Mouse (Mus musculus) C2C12 (cell line): Measurements from ENCODE around the gene Gmds. TPM values are rescaled to one million over a fixed set of nuclear protein-coding genes. Genes with fewer than 3 reads are reported as not detected.

ENCODE experiments used
- H3K27me3 ChIP-seq: one replicate; pipeline ENCODE4 v1.6.1; 2011; ENCODE audit not compliant: control insufficient read depth, insufficient read depth, insufficient read length
- H3K36me3 ChIP-seq: one replicate; pipeline ENCODE4 v1.6.1; 2011; ENCODE audit not compliant: control insufficient read depth, insufficient read depth
- H3K4me3 ChIP-seq: one replicate; pipeline ENCODE4 v1.5.1; 2011; ENCODE audit warnings: mild to moderate bottlenecking, control low read depth; ENCODE audit not compliant: poor library complexity, insufficient read depth, severe bottlenecking
- H3K79me2 ChIP-seq: one replicate; pipeline ENCODE4 v1.6.1; 2011; ENCODE audit not compliant: control insufficient read depth, insufficient read depth
- H3K79me3 ChIP-seq: one replicate; pipeline ENCODE4 v1.6.1; 2011; ENCODE audit warnings: low read depth, control low read depth
- H3ac ChIP-seq: one replicate; pipeline ENCODE3; 2011; ENCODE audit warnings: low read depth; ENCODE audit not compliant: control insufficient read depth, insufficient read length
- CEBPB ChIP-seq: IDR thresholded peaks from one replicate; pipeline ENCODE4 v1.6.1; 2011; ENCODE audit warnings: low read depth, mild to moderate bottlenecking, control low read depth, moderate library complexity
- CTCF ChIP-seq: IDR thresholded peaks from one replicate; pipeline ENCODE4 v1.5.1; 2011; ENCODE audit not compliant: control insufficient read depth, insufficient read depth, insufficient read length
- FOSL1 ChIP-seq: IDR thresholded peaks from one replicate; pipeline ENCODE4 v1.8.0; 2011; ENCODE audit warnings: mild to moderate bottlenecking, low read length; ENCODE audit not compliant: poor library complexity, insufficient read depth, severe bottlenecking
- MAX ChIP-seq: IDR thresholded peaks from one replicate; pipeline ENCODE4 v1.6.1; 2011; ENCODE audit warnings: mild to moderate bottlenecking, control low read depth
- MYOD1 ChIP-seq: IDR thresholded peaks from one replicate; pipeline ENCODE4 v1.6.1; 2011; ENCODE audit warnings: low read depth; ENCODE audit not compliant: control insufficient read depth, insufficient read length
- MYOG ChIP-seq: IDR thresholded peaks from one replicate; pipeline ENCODE4 v1.6.1; 2011; ENCODE audit not compliant: control insufficient read depth, insufficient read length; ENCODE audit errors: extremely low read depth
- USF1 ChIP-seq: IDR thresholded peaks from one replicate; pipeline ENCODE4 v1.6.1; 2011; ENCODE audit warnings: low read depth, mild to moderate bottlenecking, control low read depth, moderate library complexity
- polyA plus RNA-seq: library from polyadenylated mRNA; unstranded; fragments of >200 nt; fragmentation: generic; extraction: Trizol; gene quantifications from one replicate; pipeline ENCODE4 v1.2.1, GENCODE M21; 2012; ENCODE audit warnings: missing spikeins

Gmds gene
- polyA plus RNA-seq, 1 experiment = 21.1 TPM

- Histone ChIP-seq H3K79me2 (no peaks in the 10 kb centered on the region), H3ac (no peak overlapping the region), H3K27me3 (no peaks in the 10 kb centered on the region), H3K79me3 (no peaks in the 10 kb centered on the region), H3K4me3 (no peak overlapping the region), H3K36me3 (no peaks in the 10 kb centered on the region)
- TF ChIP-seq MAX (no peak), FOSL1 (no peak), USF1 (no peak), MYOG (no peak), CEBPB (no peak), CTCF (no peak), MYOD1 (no peak)
Measured at GRCm38 (mm10) chr13:32207172-32207908, 131.2 kb downstream of the Gmds start.

- no peak overlapping the region for H3ac ChIP-seq
- H3K36me3 ChIP-seq = no peaks in the 10 kb centered on the region
- no peaks in the 10 kb centered on the region for H3K79me2 ChIP-seq
- TF ChIP-seq MYOG (no peak), MYOD1 (peak; percentile 95)
- no peaks in the 10 kb centered on the region for H3K79me3 ChIP-seq
- H3K27me3 ChIP-seq = no peaks in the 10 kb centered on the region
- H3K4me3 ChIP-seq = no peak overlapping the region
Measured at GRCm38 (mm10) chr13:32179906-32180305, 158.6 kb downstream of the Gmds start.

GRCm38 (mm10) chr13:32178682-32179081 lies 159.9 kb downstream of the Gmds start:
- Histone ChIP-seq H3K79me3 (no peaks in the 10 kb centered on the region), H3ac (no peak overlapping the region), H3K4me3 (no peak overlapping the region), H3K79me2 (no peaks in the 10 kb centered on the region), H3K27me3 (no peaks in the 10 kb centered on the region), H3K36me3 (no peaks in the 10 kb centered on the region)
- TF ChIP-seq CEBPB (peak; percentile 24), MYOD1 (no peak)

GRCm38 (mm10) chr13:32177852-32178453 lies 160.6 kb downstream of the Gmds start:
- H3K79me3 ChIP-seq = no peaks in the 10 kb centered on the region
- TF ChIP-seq FOSL1 (no peak), MYOD1 (no peak), CTCF (no peak)

GRCm38 (mm10) chr13:32175028-32175427 lies 163.5 kb downstream of the Gmds start:
- H3K4me3 ChIP-seq = no peak overlapping the region
- TF ChIP-seq CTCF = no peak
- no peak for TF ChIP-seq CEBPB
- no peak for TF ChIP-seq MYOG
- TF ChIP-seq MYOD1 = no peak
- TF ChIP-seq USF1 = no peak
- no peak for TF ChIP-seq MAX
- no peak for TF ChIP-seq FOSL1
- no peaks in the 10 kb centered on the region for H3K36me3 ChIP-seq
- no peaks in the 10 kb centered on the region for H3K27me3 ChIP-seq
- H3ac ChIP-seq = no peak overlapping the region
- no peaks in the 10 kb centered on the region for H3K79me2 ChIP-seq
- H3K79me3 ChIP-seq = no peaks in the 10 kb centered on the region

More at GRCm38 (mm10) chr13:32177852-32178453, 160.6 kb downstream of the Gmds start:
- Histone ChIP-seq H3K36me3 (no peaks in the 10 kb centered on the region), H3ac (no peak overlapping the region), H3K4me3 (no peak overlapping the region), H3K27me3 (no peaks in the 10 kb centered on the region), H3K79me2 (no peaks in the 10 kb centered on the region)

- TF ChIP-seq CTCF = no peak
- TF ChIP-seq MYOD1 = peak; percentile 8
- Histone ChIP-seq H3K79me2 (no peaks in the 10 kb centered on the region), H3K36me3 (no peaks in the 10 kb centered on the region), H3ac (no peak overlapping the region), H3K79me3 (no peaks in the 10 kb centered on the region), H3K27me3 (no peaks in the 10 kb centered on the region), H3K4me3 (no peak overlapping the region)
Measured at GRCm38 (mm10) chr13:32169173-32169572, 169.4 kb downstream of the Gmds start.
